In the genomic region with DNA sequence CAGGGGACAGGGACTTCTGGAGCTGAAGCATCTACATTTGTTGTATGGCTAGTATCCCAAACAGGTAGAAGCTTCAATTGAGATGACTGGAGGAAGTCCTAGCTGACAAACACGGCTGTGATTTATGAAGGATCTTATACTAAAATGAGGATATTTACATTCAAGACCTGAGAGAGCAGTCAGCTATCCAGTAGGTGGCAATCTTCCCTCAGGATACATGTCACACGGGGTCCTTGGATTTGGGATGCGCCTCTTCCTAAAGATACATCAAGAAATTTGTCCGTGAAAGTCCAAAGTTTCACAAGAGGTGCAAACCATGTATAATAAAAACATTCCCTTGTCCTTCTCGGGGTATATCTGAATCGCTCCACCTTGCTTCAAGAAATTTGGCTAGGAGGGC, we compare ENCODE assay signal across 11 mouse cellular contexts.
DNase-seq lines count a peak whose midpoint lies in the region; ATAC-seq and TF ChIP-seq lines count a peak whose summit lies in the region.
"Had no signal": no experiment of that assay in that cellular context is flagged by ENCODE, and none has a peak within 500 bp of the region (broad histone marks: within the 10 kb centered on the region; RNA-seq: fewer than 3 reads in every experiment).

No protein-coding gene starts in this region.

- ATAC-seq in forebrain, embryonic 11.5 days (replicated peaks; ENCODE audit: low FRiP score): 0 out of 2 replicates have a peak, but pooled peaks have one; percentile 34
- no peak for ATAC-seq in forebrain, embryonic 12.5 days (ENCODE audit: low FRiP score)
- ATAC-seq in hindbrain, postnatal 0 days: no peak
- ATAC-seq in erythroblast, adult 5-6 weeks (replicated peaks; ENCODE audit: low FRiP score, poor library complexity, severe bottlenecking): no peak

- H3K4me2 ChIP-seq in forebrain, embryonic 11.5 days (ENCODE audit: low read depth, low read length, severe bottlenecking): no peak overlapping the region
- H3K4me2 ChIP-seq in forebrain, embryonic 12.5 days: no peak overlapping the region
- H3K4me2 ChIP-seq in hindbrain, postnatal 0 days (ENCODE audit: low read depth, low read length): no peak overlapping the region
- H3K4me2 ChIP-seq: embryonic facial prominence, embryonic 15.5 days; limb, embryonic 13.5 days had no signal

- H3K27ac ChIP-seq in forebrain, embryonic 11.5 days (ENCODE audit: low read depth, low read length): no peak overlapping the region
- no peak overlapping the region for H3K27ac ChIP-seq in forebrain, embryonic 12.5 days
- H3K27ac ChIP-seq in hindbrain, postnatal 0 days: no peak overlapping the region
- H3K27ac ChIP-seq: embryonic facial prominence, embryonic 15.5 days; limb, embryonic 13.5 days had no signal

- intact Hi-C loops in left cerebral cortex, postnatal 4 days (cut with DNase I): loop anchor here (5.0 kb wide), 1 partner anchor 1033 kb away; no protein-coding TSS in a partner anchor

- H3K4me3 ChIP-seq in forebrain, embryonic 11.5 days (ENCODE audit: low read depth, low read length): no peak overlapping the region
- no peak overlapping the region for H3K4me3 ChIP-seq in forebrain, embryonic 12.5 days (replicated peaks)
- no peak overlapping the region for H3K4me3 ChIP-seq in hindbrain, postnatal 0 days (ENCODE audit: low read length)
- H3K4me3 ChIP-seq: embryonic facial prominence, embryonic 15.5 days; limb, embryonic 13.5 days had no signal

- H3K36me3 ChIP-seq in forebrain, embryonic 11.5 days (ENCODE audit: control insufficient read depth, insufficient read depth, low read length): no peaks in the 10 kb centered on the region
- no peaks in the 10 kb centered on the region for H3K36me3 ChIP-seq in forebrain, embryonic 12.5 days (replicated peaks)
- H3K36me3 ChIP-seq in hindbrain, postnatal 0 days (ENCODE audit: insufficient read depth, low read length): no peaks in the 10 kb centered on the region
- H3K36me3 ChIP-seq: embryonic facial prominence, embryonic 15.5 days; limb, embryonic 13.5 days had no signal

- DNase-seq in forebrain, embryonic 11.5 days (ENCODE audit: low spot score): no peak
- peak; percentile 38 for DNase-seq in left cerebral cortex, postnatal 4 days
- DNase-seq in left cerebral cortex, adult 11 months (ENCODE audit: low spot score): no peak
- peak; percentile 75 for DNase-seq in NIH3T3 (ENCODE audit: low read depth)
- peak; percentile 60 for DNase-seq in hindbrain, postnatal 0 days (ENCODE audit: low spot score)
- DNase-seq in ovary, postnatal 36 days (ENCODE audit: low spot score): no peak
- DNase-seq: kidney, adult 8-10 months had no signal

- 0 out of 2 replicates have a peak, but pooled peaks cover 2% of the 10 kb centered on the region for H3K4me1 ChIP-seq in forebrain, embryonic 11.5 days (replicated peaks; ENCODE audit: control insufficient read depth, insufficient read depth, low read length)
- H3K4me1 ChIP-seq in forebrain, embryonic 12.5 days: no peaks in the 10 kb centered on the region
- no peaks in the 10 kb centered on the region for H3K4me1 ChIP-seq in hindbrain, postnatal 0 days (ENCODE audit: insufficient read depth, low read length)
- H3K4me1 ChIP-seq: embryonic facial prominence, embryonic 15.5 days; limb, embryonic 13.5 days had no signal

- WGBS in forebrain, embryonic 11.5 days: 48% methylated on average over 6 of the region's 6 CpGs
- WGBS in forebrain, embryonic 12.5 days: 47% methylated on average over 6 of the region's 6 CpGs
- WGBS in hindbrain, postnatal 0 days: 49% methylated on average over 6 of the region's 6 CpGs

- peaks cover 2% of the 10 kb centered on the region; the same call in 1 of the 2 replicates for H3K27me3 ChIP-seq in forebrain, embryonic 11.5 days (ENCODE audit: control insufficient read depth, insufficient read depth, low read length)
- peaks cover 26% of the 10 kb centered on the region for H3K27me3 ChIP-seq in forebrain, embryonic 12.5 days
- peaks cover 45% of the 10 kb centered on the region for H3K27me3 ChIP-seq in hindbrain, postnatal 0 days (ENCODE audit: insufficient read depth, low read length)
- H3K27me3 ChIP-seq: embryonic facial prominence, embryonic 15.5 days; limb, embryonic 13.5 days had no signal

- no peaks in the 10 kb centered on the region for H3K9me3 ChIP-seq in forebrain, embryonic 11.5 days (ENCODE audit: control insufficient read depth, low read length)
- H3K9me3 ChIP-seq in forebrain, embryonic 12.5 days: no peaks in the 10 kb centered on the region
- no peaks in the 10 kb centered on the region for H3K9me3 ChIP-seq in hindbrain, postnatal 0 days (ENCODE audit: low read length)
- H3K9me3 ChIP-seq: embryonic facial prominence, embryonic 15.5 days; limb, embryonic 13.5 days had no signal

- TF ChIP-seq CTCF in hindbrain, postnatal 0 days (IDR thresholded peaks at IDR 0.05; ENCODE audit: low read depth): peak; percentile 70

- H3K9ac ChIP-seq in forebrain, embryonic 11.5 days (ENCODE audit: low read length): no peak overlapping the region
- H3K9ac ChIP-seq in forebrain, embryonic 12.5 days: no peak overlapping the region
- no peak overlapping the region for H3K9ac ChIP-seq in hindbrain, postnatal 0 days (replicated peaks; ENCODE audit: low read length)
- H3K9ac ChIP-seq: embryonic facial prominence, embryonic 15.5 days; limb, embryonic 13.5 days had no signal

Comparison
In these comparisons a context has a peak if more than half of its experiments do, and no peak if none do; other contexts are left out.
1. DNase-seq: peak in left cerebral cortex, postnatal 4 days (single experiment), NIH3T3 (single experiment) and hindbrain, postnatal 0 days (single experiment); none in forebrain, embryonic 11.5 days (single experiment), left cerebral cortex, adult 11 months (single experiment) and ovary, postnatal 36 days (single experiment).